Mouse (Mus musculus) cerebellum, adult 2 months (tissue): ENCODE measurements at regions not wholly inside any gene's neighbourhood (a gene's known extent, or its start where the extent isn't known, plus 50 kb on each side); places are given as distances from the start of the nearest gene placed in this dataset.

Experiments
- CTCF ChIP-seq: fragments of 200-500 bp; IDR thresholded peaks from 2 replicates; pipeline ENCODE4 v1.5.1; 2011; ENCODE audit warnings: low read depth, mild to moderate bottlenecking, control low read depth, low read length, moderate library complexity, borderline replicate concordance; ENCODE audit not compliant: insufficient read depth
- POLR2A ChIP-seq: fragments of 200-500 bp; IDR thresholded peaks from 2 replicates; pipeline ENCODE4 v1.6.1; 2011; ENCODE audit warnings: low read length, control low read depth, borderline replicate concordance; ENCODE audit not compliant: insufficient read depth

GRCm38 (mm10) chr1:61145013-61145412 is 167.3 kb downstream of the Icos start:
- TF ChIP-seq CTCF (no peak), POLR2A (no peak)
